Mouse (Mus musculus) brain, embryonic 14.5 days (tissue): ENCODE results near the gene 2010111I01Rik.

ENCODE experiments used
- CTCF ChIP-seq: fragments of 200-500 bp; IDR thresholded peaks from 2 replicates; pipeline ENCODE4 v1.5.1; 2012; ENCODE audit warnings: inconsistent platforms, mild to moderate bottlenecking, moderate library complexity, borderline replicate concordance; ENCODE audit not compliant: insufficient read depth, insufficient read length; ENCODE audit errors: extremely low read depth
- POLR2A ChIP-seq: fragments of 200-500 bp; IDR thresholded peaks from 2 replicates; pipeline ENCODE4 v1.6.1; 2012; ENCODE audit warnings: mild to moderate bottlenecking, inconsistent platforms, borderline replicate concordance; ENCODE audit not compliant: poor library complexity, insufficient read depth, insufficient read length, severe bottlenecking; ENCODE audit errors: extremely low read depth

DNA sequence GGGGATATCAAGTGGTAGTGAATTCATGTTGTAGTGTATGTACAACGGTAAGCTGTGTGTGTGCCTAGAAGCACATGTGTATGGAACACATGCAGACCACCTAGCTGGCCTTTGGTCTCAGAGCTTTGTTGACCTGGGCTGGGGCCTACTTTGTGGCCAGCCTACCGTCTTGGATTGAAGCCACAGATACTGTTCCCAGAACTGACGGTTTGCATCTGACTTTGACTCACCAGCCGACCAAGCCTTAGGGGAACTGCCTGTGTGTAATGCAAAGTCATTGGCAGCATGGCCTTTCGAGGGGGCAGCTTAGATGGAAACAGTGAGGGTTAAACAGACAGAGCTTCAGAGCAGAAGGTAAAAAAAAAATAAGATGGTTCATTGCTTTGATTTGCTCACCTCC lies 288.5 kb downstream of the 2010111I01Rik start:
- TF ChIP-seq CTCF, result no peak
- no peak for TF ChIP-seq POLR2A
